Mouse (Mus musculus) forebrain, embryonic 10.5 days (tissue): Measurements from ENCODE around the gene Rc3h1. TPM values are rescaled to one million over a fixed set of nuclear protein-coding genes. Genes with fewer than 3 reads are reported as not detected.

Experiments used
- DNase-seq: peaks from one replicate; pipeline ENCODE4 v3.0.0-alpha.2; 2017; ENCODE audit warnings: low spot score; ENCODE audit errors: extremely low spot score
- H3K27ac ChIP-seq: fragments of 300-500 bp; sonication (generic); 2 replicates; pipeline ENCODE4 v1.5.1; 2016; ENCODE audit warnings: mild to moderate bottlenecking
- H3K27me3 ChIP-seq: fragments of 300-500 bp; sonication (generic); 2 replicates; pipeline ENCODE4 v1.6.1; 2016; ENCODE audit warnings: mild to moderate bottlenecking; ENCODE audit not compliant: poor library complexity, severe bottlenecking
- H3K36me3 ChIP-seq: fragments of 300-500 bp; sonication (generic); replicated peaks from 2 replicates; pipeline ENCODE4 v1.6.1; 2016; ENCODE audit warnings: mild to moderate bottlenecking, moderate library complexity
- H3K4me1 ChIP-seq: fragments of 300-500 bp; sonication (generic); 2 replicates; pipeline ENCODE4 v1.6.1; 2016
- H3K4me3 ChIP-seq: fragments of 300-500 bp; sonication (generic); 2 replicates; pipeline ENCODE4 v1.5.1; 2016; ENCODE audit warnings: mild to moderate bottlenecking, moderate library complexity
- H3K9me3 ChIP-seq: fragments of 300-500 bp; sonication (generic); 2 replicates; pipeline ENCODE4 v1.6.1; 2016; ENCODE audit warnings: mild to moderate bottlenecking, moderate library complexity
- WGBS: fragments of 180-500 bp; shearing (Covaris S2); methylation state at CpG from one replicate; pipeline ENCODE4 v1.1.7; 2016; 5-methylcytosine and 5-hydroxymethylcytosine counted together
- polyA plus RNA-seq: library from polyadenylated mRNA; unstranded; fragments of >200 nt; fragmentation: Nextera tagmentation; extraction: Ambion mirVana; gene quantifications from 2 replicates; pipeline ENCODE4 v1.2.1, GENCODE M21; 2016

Gene Rc3h1
- polyA plus RNA-seq, 1 experiment from 2014 or later = 7.1 TPM

GRCm38 (mm10) chr1:160904047-160904446 is 2.2 kb upstream of the Rc3h1 start:
- DNase-seq = no peak
- H3K36me3 ChIP-seq = no peaks in the 10 kb centered on the region
- no peak overlapping the region for H3K27ac ChIP-seq
- H3K4me3 ChIP-seq = no peak overlapping the region
- H3K9me3 ChIP-seq = no peaks in the 10 kb centered on the region
- WGBS = 70% methylated on average over 4 of the region's 4 CpGs
- peaks cover 6% of the 10 kb centered on the region; the same call in 1 of the 2 replicates for H3K27me3 ChIP-seq
- H3K4me1 ChIP-seq = peaks cover 15% of the 10 kb centered on the region

- DNase-seq = peak; percentile 63
- WGBS = under 1% methylated on average over 66 of the region's 67 CpGs
- Histone ChIP-seq H3K27me3 (peaks cover 6% of the 10 kb centered on the region; the same call in 1 of the 2 replicates), H3K9me3 (no peaks in the 10 kb centered on the region), H3K4me1 (peaks cover 17% of the 10 kb centered on the region), H3K27ac (peak overlapping the region; percentile 96), H3K36me3 (peaks cover 6% of the 10 kb centered on the region; the same call in 1 of the 2 replicates), H3K4me3 (peak overlapping the region; percentile 98)
Measured at GRCm38 (mm10) chr1:160906558-160907481, 602 bp downstream of the Rc3h1 start.

GRCm38 (mm10) chr1:160910176-160910575 is 4.0 kb downstream of the Rc3h1 start:
- Histone ChIP-seq H3K4me1 (peaks cover 17% of the 10 kb centered on the region), H3K27me3 (no peaks in the 10 kb centered on the region), H3K27ac (no peak overlapping the region), H3K36me3 (peaks cover 6% of the 10 kb centered on the region; the same call in 1 of the 2 replicates), H3K9me3 (no peaks in the 10 kb centered on the region), H3K4me3 (no peak overlapping the region)
- no peak for DNase-seq
- WGBS = 93% methylated on average over 1 of the region's 1 CpGs

GRCm38 (mm10) chr1:160910812-160911211 is 4.6 kb downstream of the Rc3h1 start:
- Histone ChIP-seq H3K9me3 (no peaks in the 10 kb centered on the region), H3K36me3 (peaks cover 6% of the 10 kb centered on the region; the same call in 1 of the 2 replicates), H3K27ac (no peak overlapping the region), H3K4me1 (peaks cover 17% of the 10 kb centered on the region), H3K4me3 (no peak overlapping the region), H3K27me3 (no peaks in the 10 kb centered on the region)
- no peak for DNase-seq
- WGBS = 95% methylated on average over 1 of the region's 1 CpGs

- WGBS = 92% methylated on average over 1 of the region's 1 CpGs
Measured at GRCm38 (mm10) chr1:160919383-160919782, 13.2 kb downstream of the Rc3h1 start.

GRCm38 (mm10) chr1:160921938-160922337 is 15.7 kb downstream of the Rc3h1 start:
- peaks cover 16% of the 10 kb centered on the region for H3K36me3 ChIP-seq

More at GRCm38 (mm10) chr1:160919383-160919782, 13.2 kb downstream of the Rc3h1 start:
- H3K9me3 ChIP-seq = no peaks in the 10 kb centered on the region
- H3K27ac ChIP-seq = no peak overlapping the region
- no peaks in the 10 kb centered on the region for H3K27me3 ChIP-seq
- no peaks in the 10 kb centered on the region for H3K4me1 ChIP-seq
- H3K36me3 ChIP-seq = peaks cover 16% of the 10 kb centered on the region
- H3K4me3 ChIP-seq = no peak overlapping the region
- DNase-seq = no peak

GRCm38 (mm10) chr1:160931320-160931719 is 25.1 kb downstream of the Rc3h1 start:
- Histone ChIP-seq H3K36me3 (peaks cover 36% of the 10 kb centered on the region), H3K4me3 (no peak overlapping the region), H3K9me3 (no peaks in the 10 kb centered on the region), H3K4me1 (no peaks in the 10 kb centered on the region), H3K27me3 (no peaks in the 10 kb centered on the region), H3K27ac (no peak overlapping the region)
- DNase-seq = no peak

More at GRCm38 (mm10) chr1:160921938-160922337, 15.7 kb downstream of the Rc3h1 start:
- Histone ChIP-seq H3K27ac (no peak overlapping the region), H3K9me3 (no peaks in the 10 kb centered on the region), H3K4me1 (no peaks in the 10 kb centered on the region), H3K27me3 (no peaks in the 10 kb centered on the region), H3K4me3 (no peak overlapping the region)
- no peak for DNase-seq
- WGBS = 97% methylated on average over 1 of the region's 1 CpGs

GRCm38 (mm10) chr1:160933896-160934482 is 27.8 kb downstream of the Rc3h1 start:
- H3K9me3 ChIP-seq = no peaks in the 10 kb centered on the region
- H3K27me3 ChIP-seq = no peaks in the 10 kb centered on the region
- H3K4me3 ChIP-seq = no peak overlapping the region
- H3K27ac ChIP-seq = no peak overlapping the region
- DNase-seq = no peak
- H3K36me3 ChIP-seq = peaks cover 57% of the 10 kb centered on the region
- WGBS = 80% methylated on average over 4 of the region's 4 CpGs
- H3K4me1 ChIP-seq = no peaks in the 10 kb centered on the region

GRCm38 (mm10) chr1:160935551-160935950 is 29.3 kb downstream of the Rc3h1 start:
- peaks cover 64% of the 10 kb centered on the region for H3K36me3 ChIP-seq
- no peaks in the 10 kb centered on the region for H3K4me1 ChIP-seq
- no peak overlapping the region for H3K27ac ChIP-seq
- H3K9me3 ChIP-seq = no peaks in the 10 kb centered on the region
- no peak overlapping the region for H3K4me3 ChIP-seq
- 96% methylated on average over 6 of the region's 6 CpGs for WGBS
- DNase-seq = no peak
- H3K27me3 ChIP-seq = no peaks in the 10 kb centered on the region

- no peak overlapping the region for H3K4me3 ChIP-seq
- H3K36me3 ChIP-seq = peaks cover 98% of the 10 kb centered on the region
- H3K9me3 ChIP-seq = no peaks in the 10 kb centered on the region
- no peak overlapping the region for H3K27ac ChIP-seq
- no peak for DNase-seq
- no peaks in the 10 kb centered on the region for H3K27me3 ChIP-seq
- 93% methylated on average over 7 of the region's 7 CpGs for whole genome bisulfite sequencing
- no peaks in the 10 kb centered on the region for H3K4me1 ChIP-seq
Measured at GRCm38 (mm10) chr1:160963199-160963598, 57.0 kb downstream of the Rc3h1 start.

- WGBS = 88% methylated on average over 1 of the region's 1 CpGs
- DNase-seq = no peak
Measured at GRCm38 (mm10) chr1:160967268-160967667, 61.0 kb downstream of the Rc3h1 start.

GRCm38 (mm10) chr1:160968643-160969042 is 62.4 kb downstream of the Rc3h1 start:
- Histone ChIP-seq H3K9me3 (no peaks in the 10 kb centered on the region), H3K36me3 (peaks cover 85% of the 10 kb centered on the region), H3K4me3 (no peak overlapping the region), H3K27ac (no peak overlapping the region), H3K27me3 (no peaks in the 10 kb centered on the region), H3K4me1 (no peaks in the 10 kb centered on the region)
- WGBS = 92% methylated on average over 5 of the region's 5 CpGs
- no peak for DNase-seq

More at GRCm38 (mm10) chr1:160967268-160967667, 61.0 kb downstream of the Rc3h1 start:
- Histone ChIP-seq H3K4me3 (no peak overlapping the region), H3K27ac (no peak overlapping the region), H3K4me1 (no peaks in the 10 kb centered on the region), H3K27me3 (no peaks in the 10 kb centered on the region), H3K9me3 (no peaks in the 10 kb centered on the region), H3K36me3 (peaks cover 94% of the 10 kb centered on the region)
